Mouse (Mus musculus): ENCODE measurements at regions not wholly inside any gene's neighbourhood (a gene's known extent, or its start where the extent isn't known, plus 50 kb on each side); places are given as distances from the start of the nearest gene placed in this dataset.
A peak's percentile ranks its signal among the peaks of the same experiment; 100 is the strongest.

DNA sequence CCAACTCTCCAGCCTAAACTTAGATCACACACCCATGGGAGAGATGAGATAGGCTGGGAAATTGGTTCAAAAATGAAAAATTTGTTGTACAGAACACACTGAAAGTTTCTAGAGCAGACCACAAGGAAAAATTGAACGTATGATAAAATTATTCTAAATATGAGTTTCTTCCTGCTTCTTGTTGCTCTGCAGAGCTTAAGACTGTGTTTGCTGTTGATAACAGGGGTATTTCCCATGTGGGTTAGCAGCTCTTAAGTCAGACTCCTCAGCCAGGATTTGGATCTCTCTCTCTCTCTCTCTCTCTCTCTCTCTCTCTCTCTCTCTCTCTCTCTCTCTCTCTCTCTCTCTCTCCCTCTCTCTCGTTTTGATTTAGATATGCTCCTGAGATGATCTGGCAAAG is 173.5 kb upstream of the Stt3b start:
- DNase-seq (ENCODE audit: low spot score) = peak; percentile 18

- DNase-seq (ENCODE audit: low spot score) = no peak
Observed at GRCm38 (mm10) chr9:115484408-115484807, 174.2 kb upstream of the Stt3b start.

DNA sequence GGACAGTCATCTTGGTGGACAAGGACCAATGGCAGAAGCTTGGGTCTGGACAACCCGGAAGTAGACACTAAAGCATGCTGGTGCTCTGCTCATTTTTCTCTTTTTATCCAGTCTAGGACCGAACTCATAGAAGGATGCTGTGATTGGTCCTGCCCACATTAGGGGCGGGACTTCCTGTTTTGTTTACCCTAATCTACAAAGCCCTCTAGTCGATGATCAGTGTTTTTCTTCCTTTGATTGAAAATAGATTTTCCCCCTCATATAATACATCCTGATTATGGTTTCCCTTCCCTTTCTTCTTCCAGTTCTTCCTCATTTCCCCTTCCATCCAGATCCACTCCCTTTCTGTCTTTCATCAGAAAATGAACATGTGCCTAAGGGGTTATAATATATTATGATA is 175.0 kb upstream of the Stt3b start:
- DNase-seq (ENCODE audit: low spot score) = no peak

GRCm38 (mm10) chr9:115487175-115487760 is 177.0 kb upstream of the Stt3b start:
- no peak for DNase-seq (ENCODE audit: low spot score)

DNA sequence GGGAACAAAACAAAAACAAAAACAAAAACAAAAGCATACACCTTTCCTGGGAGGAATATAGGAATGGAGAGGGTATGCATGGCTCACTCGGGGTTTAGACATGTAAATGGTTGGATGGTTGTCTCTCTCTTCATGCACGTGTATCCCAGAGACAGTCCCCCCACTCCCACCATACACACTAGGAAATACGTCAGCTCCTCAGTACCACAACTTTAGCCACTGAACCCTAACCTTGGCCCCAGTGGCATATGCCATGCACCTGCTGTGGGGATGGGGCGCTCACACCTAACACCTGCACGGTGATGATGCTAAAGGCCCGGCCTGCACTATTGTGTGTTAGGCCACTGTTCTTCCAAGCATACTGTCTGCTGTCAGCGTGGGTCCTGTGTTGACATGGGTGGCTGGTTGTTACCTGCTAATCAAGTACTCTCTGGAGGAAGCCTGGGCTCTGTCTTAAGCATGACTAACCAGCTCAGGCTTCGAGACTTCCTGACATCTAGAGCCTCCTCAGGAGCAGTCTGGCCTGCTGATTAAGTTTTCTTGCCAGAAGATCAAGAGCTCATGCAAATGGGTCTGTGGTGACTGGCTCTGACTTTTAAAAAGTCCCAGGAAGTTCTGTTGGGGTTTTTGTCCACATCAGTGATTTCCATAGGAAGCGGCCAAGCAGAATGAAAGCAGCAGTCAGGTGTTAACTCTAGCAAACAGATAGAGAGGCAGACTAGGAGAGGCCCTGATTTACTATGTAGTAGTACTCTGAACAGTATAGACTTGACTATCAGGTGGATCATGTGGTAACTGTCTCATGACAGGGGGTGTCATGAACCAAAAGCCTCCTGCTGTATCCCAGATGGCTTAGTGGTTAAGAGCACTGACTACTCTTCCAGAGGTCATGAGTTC is 178.9 kb upstream of the Stt3b start:
- DNase-seq (ENCODE audit: low spot score) = peak; percentile 42

DNA sequence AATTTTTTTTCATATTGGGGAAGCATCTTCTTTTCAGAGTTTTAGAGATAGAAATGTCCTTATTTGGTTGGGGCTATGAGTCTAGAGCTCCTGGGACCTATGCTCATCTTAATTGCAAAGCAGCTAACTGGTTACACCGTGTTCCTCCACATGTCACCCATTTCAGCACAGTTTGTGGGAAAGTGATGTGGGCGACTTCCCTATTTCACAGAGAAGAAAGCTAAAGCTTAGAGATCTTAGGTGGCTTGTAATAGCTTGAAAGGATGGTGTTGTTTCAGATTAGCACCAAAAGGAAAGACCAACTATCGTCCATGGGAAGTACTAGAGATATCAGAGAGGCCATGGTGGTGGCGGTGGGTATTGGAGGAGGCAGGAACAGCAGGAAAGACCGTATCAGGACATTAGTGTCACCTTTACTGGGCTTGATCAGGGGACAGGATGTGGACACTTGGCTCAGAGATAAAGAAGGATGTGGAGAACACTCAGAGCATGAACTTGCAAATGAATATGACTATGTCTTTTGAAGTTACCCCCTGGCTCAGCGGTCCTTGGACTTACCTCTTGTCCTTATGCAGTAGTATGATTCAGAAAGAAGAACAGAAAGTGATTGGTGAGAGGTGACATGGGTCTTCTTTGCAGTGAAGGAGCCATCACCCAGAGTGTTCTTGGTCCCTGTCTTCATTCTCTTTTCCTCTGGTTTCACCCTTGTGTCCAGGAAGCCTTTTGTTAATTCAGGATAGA is 182.4 kb upstream of the Stt3b start:
- peak; percentile 40 for DNase-seq (ENCODE audit: low spot score)

DNA sequence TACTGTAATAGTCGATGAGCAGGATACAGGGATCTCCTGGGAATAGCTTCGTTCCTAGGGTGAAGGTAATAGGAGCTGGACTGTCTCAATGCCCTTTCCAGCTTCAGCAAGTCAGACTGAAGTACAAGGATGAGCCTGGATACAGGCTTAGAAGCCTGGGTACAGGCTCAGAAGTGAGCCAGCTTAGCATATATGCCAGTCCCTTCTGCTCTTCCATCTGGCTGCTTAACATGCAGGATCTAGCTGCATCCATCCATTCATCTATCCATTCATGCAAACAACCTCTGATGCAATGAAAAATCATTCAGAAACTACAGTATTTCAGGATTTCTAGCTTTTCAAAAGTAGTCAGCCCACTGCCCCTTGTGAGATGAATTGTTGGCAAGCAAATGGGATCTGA is 183.5 kb upstream of the Stt3b start:
- no peak for DNase-seq (ENCODE audit: low spot score)

GRCm38 (mm10) chr9:115499536-115499935 is 189.3 kb upstream of the Stt3b start:
- DNase-seq (ENCODE audit: low spot score) = peak; percentile 39

- no peak for DNase-seq (ENCODE audit: low spot score)
Observed at GRCm38 (mm10) chr9:115504789-115505188, 194.6 kb upstream of the Stt3b start.

DNA sequence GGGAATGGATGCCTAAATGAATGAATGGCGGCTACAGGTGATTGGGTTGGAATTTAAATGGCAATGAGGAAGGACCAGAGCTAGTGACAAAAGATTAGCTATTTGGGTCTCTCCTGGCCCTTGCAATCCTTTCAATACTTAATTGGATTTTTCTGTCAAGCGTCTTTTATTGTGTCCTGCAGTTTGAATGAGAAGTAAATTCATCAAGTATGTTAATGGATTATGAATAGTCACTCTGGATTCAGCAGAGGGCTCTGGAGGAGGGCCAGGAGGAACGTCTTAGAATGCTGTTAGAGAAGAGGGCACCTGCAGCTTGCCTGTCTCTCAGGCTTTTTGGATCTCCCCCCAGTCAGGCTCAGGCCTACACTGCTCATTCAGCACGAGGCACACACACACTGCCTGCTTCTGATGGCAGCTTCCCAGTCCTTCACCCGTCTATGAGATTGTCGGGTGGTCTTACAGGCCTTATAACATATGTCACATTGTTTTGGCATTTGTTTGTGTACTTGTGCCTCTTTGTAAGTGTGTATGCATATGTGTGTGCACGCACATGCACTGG is 197.0 kb upstream of the Stt3b start:
- DNase-seq (ENCODE audit: low spot score) = no peak

- no peak for DNase-seq (ENCODE audit: low spot score)
Observed at GRCm38 (mm10) chr9:115512835-115513629, 202.8 kb upstream of the Stt3b start.

- DNase-seq (ENCODE audit: low spot score) = no peak
Observed at GRCm38 (mm10) chr9:115517903-115518302, 207.7 kb upstream of the Stt3b start.

GRCm38 (mm10) chr9:115524161-115524560 is 213.9 kb upstream of the Stt3b start:
- no peak for DNase-seq (ENCODE audit: low spot score)

- DNase-seq (ENCODE audit: low spot score) = no peak
Observed at GRCm38 (mm10) chr9:115524591-115524990, 214.4 kb upstream of the Stt3b start.

- peak; percentile 43 for DNase-seq (ENCODE audit: low spot score)
Observed at GRCm38 (mm10) chr9:115526322-115526721, 216.1 kb upstream of the Stt3b start.

DNA sequence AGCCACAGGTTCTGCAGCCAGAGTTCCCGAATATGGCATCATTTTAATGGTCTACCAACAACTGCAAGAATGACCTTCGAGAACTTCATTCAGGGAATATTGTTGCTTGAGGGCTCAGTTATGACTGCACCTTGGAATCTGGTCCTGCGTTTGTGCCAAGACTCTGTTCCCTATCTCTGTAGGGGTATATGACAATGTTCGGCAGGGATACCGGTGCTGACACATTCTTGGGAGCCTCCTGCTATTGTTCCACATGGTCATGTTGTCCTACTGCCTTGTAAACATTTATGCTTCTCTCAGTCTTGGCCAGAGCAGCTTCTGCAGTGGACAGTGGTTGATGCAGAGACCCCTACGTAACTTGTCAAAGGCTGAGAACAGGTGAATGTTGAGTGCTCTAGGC is 216.8 kb upstream of the Stt3b start:
- DNase-seq (ENCODE audit: low spot score) = no peak

- DNase-seq (ENCODE audit: low spot score) = no peak
Observed at GRCm38 (mm10) chr9:115534198-115534597, 224.0 kb upstream of the Stt3b start.

DNA sequence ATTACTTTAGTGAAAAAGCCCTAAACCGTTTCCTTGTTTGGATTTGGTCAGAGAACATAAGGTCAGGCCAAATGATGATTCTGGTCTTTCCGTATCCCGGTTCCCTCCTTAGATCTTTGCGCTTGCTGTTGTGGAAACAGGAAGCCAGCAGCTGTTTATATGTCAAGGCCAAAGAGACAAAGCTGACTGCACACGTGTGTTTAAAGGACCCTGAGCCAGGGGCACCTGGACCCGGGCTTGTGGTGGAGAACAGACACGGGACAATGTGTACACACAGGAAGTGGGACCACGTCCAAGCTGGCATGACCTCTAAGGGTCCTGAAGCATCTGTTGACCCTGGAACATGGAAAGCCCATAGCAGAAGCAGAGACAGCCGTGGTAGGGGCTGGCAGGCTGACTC is 233.4 kb upstream of the Stt3b start:
- no peak for DNase-seq (ENCODE audit: low spot score)

- DNase-seq (ENCODE audit: low spot score) = no peak
Observed at GRCm38 (mm10) chr9:115545178-115545577, 235.0 kb upstream of the Stt3b start.

DNA sequence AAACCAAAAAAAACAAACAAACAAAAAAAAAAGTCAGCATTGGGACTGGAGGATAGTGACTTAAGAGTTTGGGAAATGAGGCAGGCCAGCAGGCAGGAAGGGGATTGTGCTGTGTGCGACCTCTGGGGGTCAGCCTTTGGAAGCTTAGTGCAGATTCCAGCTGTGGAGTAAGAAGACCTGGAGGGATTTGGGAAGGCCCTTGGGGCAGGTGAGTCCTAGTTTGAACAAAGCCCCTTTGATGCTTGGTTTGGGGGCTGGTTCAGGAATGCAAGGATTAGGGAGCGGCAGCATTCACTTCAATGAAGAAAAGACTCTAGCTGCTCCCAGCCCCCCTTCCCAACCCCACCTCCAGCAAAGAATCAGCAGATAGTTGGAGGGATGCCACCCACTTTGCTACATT is 235.6 kb upstream of the Stt3b start:
- no peak for DNase-seq (ENCODE audit: low spot score)

- DNase-seq (ENCODE audit: low spot score) = no peak
Observed at GRCm38 (mm10) chr9:115547625-115548325, 237.6 kb upstream of the Stt3b start.

All from T-cell, adult 2 months (primary cell).